Mouse (Mus musculus) heart, postnatal 0 days (tissue): ENCODE measurements around the gene Cab39. TPM values are rescaled to one million over a fixed set of nuclear protein-coding genes. Genes with fewer than 3 reads are reported as not detected.

Experiments
- ATAC-seq: fragments of 200-750 bp; cut with Nextera tagmentation; 2 replicates; pipeline ENCODE4 v1.8.0; 2017; ENCODE audit warnings: low read depth, moderate number of reproducible peaks, moderate library complexity; ENCODE audit not compliant: insufficient read depth
- DNase-seq: peaks from one replicate; pipeline ENCODE4 v3.0.0-alpha.2; 2016; ENCODE audit warnings: low spot score
- H3K27ac ChIP-seq: fragments of 300-500 bp; sonication (generic); 2 replicates; pipeline ENCODE4 v1.5.1; 2014; ENCODE audit warnings: low read depth, mild to moderate bottlenecking
- H3K27me3 ChIP-seq: fragments of 300-500 bp; sonication (generic); 2 replicates; pipeline ENCODE4 v1.6.1; 2014; ENCODE audit warnings: low read length, mixed read lengths; ENCODE audit not compliant: control insufficient read depth, insufficient read depth
- H3K36me3 ChIP-seq: fragments of 300-500 bp; sonication (generic); replicated peaks from 2 replicates; pipeline ENCODE4 v1.6.1; 2014; ENCODE audit warnings: low read length, mixed read lengths; ENCODE audit not compliant: control insufficient read depth, insufficient read depth
- H3K4me1 ChIP-seq: fragments of 300-500 bp; sonication (generic); 2 replicates; pipeline ENCODE4 v1.6.1; 2014; ENCODE audit warnings: antibody characterized with exemption; ENCODE audit not compliant: control insufficient read depth, insufficient read depth
- H3K4me2 ChIP-seq: fragments of 300-500 bp; sonication (generic); 2 replicates; pipeline ENCODE4 v1.6.1; 2014; ENCODE audit warnings: low read depth, mild to moderate bottlenecking, low read length, moderate library complexity
- H3K4me3 ChIP-seq: fragments of 300-500 bp; sonication (generic); 2 replicates; pipeline ENCODE4 v1.5.1; 2014; ENCODE audit warnings: low read depth, low read length
- H3K9ac ChIP-seq: fragments of 300-500 bp; sonication (generic); replicated peaks from 2 replicates; pipeline ENCODE4 v1.6.1; 2014; ENCODE audit warnings: low read depth, low read length, mixed read lengths
- H3K9me3 ChIP-seq: fragments of 300-500 bp; sonication (generic); replicated peaks from 2 replicates; pipeline ENCODE4 v1.6.1; 2016; ENCODE audit warnings: low read length; ENCODE audit not compliant: control insufficient read depth
- CTCF ChIP-seq: IDR thresholded peaks from 2 replicates; pipeline ENCODE4 v1.5.1; 2016; ENCODE audit warnings: antibody characterized with exemption, control low read depth, low read depth
- EP300 ChIP-seq: IDR thresholded peaks from 2 replicates; pipeline ENCODE4 v1.6.1; 2016; ENCODE audit warnings: antibody characterized with exemption, low read depth
- WGBS: fragments of 180-500 bp; shearing (Covaris S2); extraction: QIAGEN DNeasy Blood & Tissue Kit; methylation state at CpG from one replicate; pipeline ENCODE4 v1.1.7; 2014; 5-methylcytosine and 5-hydroxymethylcytosine counted together
- polyA plus RNA-seq: library from polyadenylated mRNA; unstranded; fragments of >200 nt; fragmentation: Nextera tagmentation; extraction: Ambion mirVana; gene quantifications from 2 replicates; pipeline ENCODE4 v1.2.1, GENCODE M21; 2015
- total RNA-seq: library from RNA; depleted of rRNA; stranded (reverse); fragments of >200 nt; gene quantifications from 2 replicates; pipeline ENCODE4 v1.2.3, GENCODE M21; 2014; ENCODE audit warnings: low replicate concordance

Gene Cab39
- total and polyA plus RNA-seq, 2 experiments from 2014 or later = 21.3 to 102 TPM

DNA sequence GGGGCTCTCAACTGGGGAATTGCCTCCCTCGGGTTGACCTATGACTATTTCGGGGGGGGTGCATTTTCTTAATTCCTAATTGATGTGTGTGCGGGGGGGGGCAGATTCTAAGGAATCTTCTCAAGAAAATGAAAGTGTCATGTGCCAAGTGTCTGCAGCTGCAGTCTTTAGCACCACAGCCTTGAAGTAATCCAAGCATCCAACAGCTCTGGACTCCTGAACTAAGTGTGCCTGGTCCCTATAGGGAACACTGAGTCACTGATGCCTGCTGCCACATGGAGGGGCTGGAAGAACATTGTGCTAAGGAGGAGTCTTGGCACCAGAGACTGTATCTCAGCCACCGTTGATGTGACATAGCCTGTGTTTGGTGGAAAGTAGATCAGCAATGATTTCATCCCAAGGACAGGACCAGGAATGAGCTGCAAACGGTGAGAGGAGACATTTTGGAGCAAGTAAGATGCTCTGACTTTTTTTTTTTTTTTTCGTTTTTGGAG lies 64.1 kb downstream of the Cab39 start:
- Histone ChIP-seq H3K4me3 (no peak overlapping the region), H3K4me2 (no peak overlapping the region), H3K4me1 (no peaks in the 10 kb centered on the region), H3K27ac (no peak overlapping the region), H3K27me3 (no peaks in the 10 kb centered on the region), H3K9ac (no peak overlapping the region), H3K36me3 (peaks cover 9% of the 10 kb centered on the region; the same call in 1 of the 2 replicates), H3K9me3 (peaks cover 9% of the 10 kb centered on the region; the same call in 1 of the 2 replicates)
- 68% methylated on average over 6 of the region's 6 CpGs for WGBS
- DNase-seq = no peak
- TF ChIP-seq EP300 (no peak), CTCF (peak; percentile 8; the same call in 1 of the 2 replicates)
- no peak for ATAC-seq

DNA sequence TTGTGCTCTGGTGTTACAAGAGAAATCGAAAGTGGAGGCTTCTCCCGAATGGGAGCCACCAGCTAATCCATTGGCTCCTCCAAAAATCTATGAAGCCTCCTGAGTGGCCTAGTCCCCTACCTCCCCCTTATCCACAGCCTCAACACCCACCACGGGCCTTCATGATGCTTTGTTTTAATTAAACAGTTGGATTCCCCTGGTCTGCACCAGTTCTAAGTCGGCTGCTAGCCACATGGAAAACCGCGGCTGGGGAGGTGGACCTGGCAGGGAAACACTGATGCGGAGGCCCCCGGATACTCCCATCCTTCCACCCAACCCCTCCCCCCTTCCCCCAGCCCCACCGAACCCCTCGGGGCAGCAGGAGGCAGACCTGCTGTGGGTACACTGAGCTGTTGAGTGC lies 71.1 kb downstream of the Cab39 start:
- Histone ChIP-seq H3K27ac (no peak overlapping the region), H3K4me1 (peaks cover 5% of the 10 kb centered on the region; the same call in 1 of the 2 replicates), H3K9ac (no peak overlapping the region), H3K4me2 (no peak overlapping the region), H3K36me3 (no peaks in the 10 kb centered on the region), H3K4me3 (no peak overlapping the region), H3K9me3 (peaks cover 15% of the 10 kb centered on the region; the same call in 1 of the 2 replicates), H3K27me3 (no peaks in the 10 kb centered on the region)
- TF ChIP-seq CTCF (no peak), EP300 (no peak)
- DNase-seq (no peak), ATAC-seq (no peak)
- WGBS = 90% methylated on average over 10 of the region's 10 CpGs

DNA sequence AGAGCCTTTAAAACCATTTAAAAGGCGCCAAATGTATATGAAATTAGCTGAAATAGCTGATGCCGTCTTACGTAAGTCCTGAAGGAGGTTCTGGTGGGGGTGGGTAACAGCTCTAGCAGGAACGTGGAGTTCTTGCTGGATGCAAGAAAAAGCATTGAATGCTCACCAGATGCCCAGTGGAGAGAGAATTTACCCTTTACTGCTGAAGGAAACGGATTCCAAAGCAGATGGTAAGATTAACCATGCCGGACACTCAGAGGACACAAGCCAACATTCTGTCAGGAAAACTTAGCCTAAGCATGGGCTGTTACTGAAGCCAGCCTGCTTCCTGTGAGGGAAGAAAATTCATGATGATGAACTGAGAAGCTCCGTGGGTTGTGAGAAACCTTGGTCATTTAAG lies 76.8 kb downstream of the Cab39 start:
- TF ChIP-seq CTCF (no peak), EP300 (no peak)
- WGBS = 70% methylated on average over 7 of the region's 7 CpGs
- Histone ChIP-seq H3K27me3 (no peaks in the 10 kb centered on the region), H3K4me2 (no peak overlapping the region), H3K4me1 (peaks cover 5% of the 10 kb centered on the region; the same call in 1 of the 2 replicates), H3K9ac (no peak overlapping the region), H3K27ac (no peak overlapping the region), H3K9me3 (0 out of 2 replicates have a peak, but pooled peaks cover 6% of the 10 kb centered on the region), H3K36me3 (no peaks in the 10 kb centered on the region), H3K4me3 (no peak overlapping the region)
- ATAC-seq = no peak
- no peak for DNase-seq

- Histone ChIP-seq H3K4me3 (no peak overlapping the region), H3K27ac (no peak overlapping the region), H3K4me2 (no peak overlapping the region), H3K9ac (no peak overlapping the region), H3K27me3 (no peaks in the 10 kb centered on the region), H3K36me3 (no peaks in the 10 kb centered on the region), H3K4me1 (peaks cover 5% of the 10 kb centered on the region; the same call in 1 of the 2 replicates), H3K9me3 (0 out of 2 replicates have a peak, but pooled peaks cover 11% of the 10 kb centered on the region)
- DNase-seq (no peak), ATAC-seq (no peak)
- TF ChIP-seq CTCF = no peak
- WGBS = 41% methylated on average over 2 of the region's 2 CpGs
Measured at GRCm38 (mm10) chr1:85870546-85870945, 77.3 kb downstream of the Cab39 start.

DNA sequence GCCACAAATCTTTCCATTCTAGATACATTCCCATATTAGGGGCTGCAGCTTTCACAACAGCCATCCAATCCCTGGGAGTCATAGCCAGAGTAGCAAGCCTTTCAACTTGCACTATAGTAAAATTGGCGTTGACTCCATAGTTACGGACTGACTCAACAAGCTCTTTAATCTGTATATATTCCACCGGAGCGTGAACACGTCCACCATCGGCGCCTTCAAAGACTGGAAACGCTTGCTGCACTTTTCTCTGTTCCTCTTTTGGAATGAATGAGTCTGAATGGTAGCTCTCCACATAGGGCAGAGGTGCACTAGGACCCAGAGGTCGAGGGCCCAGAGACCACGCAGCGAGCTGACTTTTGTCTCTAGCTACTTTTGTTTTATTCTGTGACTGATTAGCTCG lies 88.8 kb downstream of the Cab39 start:
- no peak for ATAC-seq
- H3K27ac ChIP-seq = no peak overlapping the region
- WGBS = 90% methylated on average over 12 of the region's 12 CpGs
- no peaks in the 10 kb centered on the region for H3K27me3 ChIP-seq
- H3K4me3 ChIP-seq = no peak overlapping the region
- TF ChIP-seq CTCF (no peak), EP300 (no peak)
- H3K4me2 ChIP-seq = no peak overlapping the region
- H3K9me3 ChIP-seq = 0 out of 2 replicates have a peak, but pooled peaks cover 3% of the 10 kb centered on the region
- no peak for DNase-seq
- H3K4me1 ChIP-seq = no peaks in the 10 kb centered on the region
- no peaks in the 10 kb centered on the region for H3K36me3 ChIP-seq
- H3K9ac ChIP-seq = no peak overlapping the region

- Histone ChIP-seq H3K4me1 (no peaks in the 10 kb centered on the region), H3K27ac (no peak overlapping the region), H3K4me2 (no peak overlapping the region), H3K27me3 (no peaks in the 10 kb centered on the region), H3K9ac (no peak overlapping the region), H3K36me3 (no peaks in the 10 kb centered on the region), H3K4me3 (no peak overlapping the region), H3K9me3 (no peaks in the 10 kb centered on the region)
- ATAC-seq (no peak), DNase-seq (no peak)
- TF ChIP-seq EP300 (no peak), CTCF (no peak)
- WGBS = 85% methylated on average over 7 of the region's 7 CpGs
Measured at GRCm38 (mm10) chr1:85887221-85887620, 94.0 kb downstream of the Cab39 start.
